Mouse (Mus musculus) right cerebral cortex, postnatal 25 days (tissue): ENCODE data around the gene Kcnk1.

ENCODE experiments used
- DNase-seq: peaks from one replicate; pipeline ENCODE4 v3.0.0; 2022

Gene Kcnk1

DNA sequence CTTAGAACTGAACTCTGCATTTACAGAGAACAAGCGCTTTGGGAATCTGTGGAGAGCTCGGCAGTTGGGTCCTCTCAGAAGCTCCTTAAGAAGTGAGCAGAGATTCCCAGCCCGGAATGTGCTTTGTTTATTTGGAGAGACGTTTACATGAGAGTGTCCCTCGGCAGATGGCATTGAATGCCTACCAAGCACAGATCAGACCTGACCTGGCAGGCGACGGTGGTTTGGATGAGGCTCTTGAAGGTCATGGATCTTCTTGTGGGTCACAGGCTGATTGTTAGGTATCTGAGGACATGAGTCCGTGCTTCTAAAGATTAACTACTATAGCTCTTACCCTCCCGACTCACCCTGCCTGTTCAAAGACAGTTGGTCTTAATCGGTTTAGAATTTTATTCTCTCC lies 67.9 kb downstream of the Kcnk1 start:
- DNase-seq, result no peak

DNA sequence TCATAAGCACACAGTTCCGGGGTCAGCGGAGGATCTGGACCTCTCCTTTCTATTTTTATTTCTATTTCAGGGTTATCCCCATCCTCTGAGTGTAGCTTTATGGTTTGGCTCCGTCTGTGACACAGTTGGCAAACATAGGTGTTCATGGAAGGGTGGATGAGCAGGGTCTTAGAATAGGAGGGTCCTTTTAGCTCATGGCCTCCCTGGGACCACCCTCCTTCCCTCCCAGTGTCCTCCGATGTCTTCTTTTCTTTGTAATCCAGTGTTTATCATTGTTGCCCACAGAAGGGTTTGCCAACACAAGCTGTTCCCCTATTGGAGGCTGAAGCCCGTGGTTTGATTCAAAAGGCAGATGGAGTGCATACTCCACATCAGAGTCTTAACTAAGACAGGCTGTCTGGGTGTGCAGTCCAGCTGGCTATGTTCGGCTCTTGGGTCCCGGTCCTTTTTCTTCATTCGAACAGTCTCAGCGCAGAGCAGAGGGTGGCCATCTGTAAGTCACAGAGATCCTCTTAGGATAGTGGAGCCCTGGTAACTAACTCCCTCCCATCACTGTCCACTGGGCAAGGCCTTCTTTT lies 69.0 kb downstream of the Kcnk1 start:
- no peak for DNase-seq

DNA sequence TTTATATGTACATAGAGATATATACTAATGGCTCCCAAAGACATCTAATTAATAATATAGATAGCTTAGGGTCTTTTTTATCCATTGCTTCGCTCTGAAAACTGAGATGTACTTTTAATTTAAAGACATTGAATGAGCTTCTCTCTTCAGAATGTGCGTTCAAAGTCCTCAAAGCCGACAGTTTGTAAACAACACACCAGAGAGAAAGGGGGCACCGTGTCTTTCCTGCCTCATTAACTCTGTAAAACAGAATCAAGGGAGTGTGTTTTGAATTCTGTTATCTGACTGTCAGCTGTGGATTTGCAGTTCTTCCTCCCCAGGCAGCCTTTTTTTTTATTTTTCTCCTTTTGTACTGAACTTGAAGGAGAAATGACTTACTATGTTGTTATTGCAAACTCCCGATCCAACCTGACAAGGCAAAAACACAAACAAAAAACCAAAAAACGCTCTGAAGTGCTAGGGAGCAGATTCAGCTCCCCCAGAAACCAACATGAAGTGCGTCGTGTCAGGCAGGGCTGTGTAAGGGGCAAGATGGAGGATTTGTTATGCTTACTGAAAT lies 69.7 kb downstream of the Kcnk1 start:
- no peak for DNase-seq

DNA sequence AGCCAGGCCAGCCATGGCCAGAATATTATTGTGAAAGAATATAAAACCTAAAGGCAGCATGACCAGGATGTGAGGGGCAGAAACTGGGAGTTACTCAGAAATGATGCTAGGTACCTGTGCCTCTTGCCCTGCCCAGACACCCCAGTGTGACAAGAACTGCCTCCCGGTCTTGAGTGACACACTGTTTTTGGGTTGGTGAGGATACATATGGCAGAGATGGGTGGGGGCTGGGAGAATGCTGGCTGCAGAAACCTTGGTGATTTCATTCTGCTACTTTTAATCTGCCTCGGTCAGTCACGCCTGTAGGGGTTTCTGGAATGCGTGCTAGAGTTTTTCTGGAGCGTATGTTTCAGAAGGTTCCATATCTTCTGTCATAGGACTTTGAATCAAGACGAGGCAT lies 72.3 kb downstream of the Kcnk1 start:
- DNase-seq, result no peak

DNA sequence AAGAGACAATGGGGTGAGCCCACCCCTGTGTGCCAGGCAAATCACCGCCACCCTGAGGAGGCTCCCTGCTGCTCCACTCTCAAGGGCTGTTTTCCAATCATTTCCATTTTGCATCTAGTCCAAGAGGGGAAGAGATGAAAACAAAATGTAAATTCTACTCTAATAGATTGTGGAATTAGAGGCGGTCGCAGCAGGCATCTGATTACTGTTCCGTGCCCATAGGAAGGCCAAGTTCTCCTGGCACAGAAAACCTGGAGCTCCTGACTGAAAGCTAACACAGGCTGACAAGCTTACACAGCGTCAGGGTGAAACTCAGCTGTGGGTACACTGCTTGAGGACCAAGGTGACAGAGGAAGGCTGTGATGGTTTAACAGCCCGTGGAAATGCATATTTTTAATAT lies 73.2 kb downstream of the Kcnk1 start:
- no peak for DNase-seq

DNA sequence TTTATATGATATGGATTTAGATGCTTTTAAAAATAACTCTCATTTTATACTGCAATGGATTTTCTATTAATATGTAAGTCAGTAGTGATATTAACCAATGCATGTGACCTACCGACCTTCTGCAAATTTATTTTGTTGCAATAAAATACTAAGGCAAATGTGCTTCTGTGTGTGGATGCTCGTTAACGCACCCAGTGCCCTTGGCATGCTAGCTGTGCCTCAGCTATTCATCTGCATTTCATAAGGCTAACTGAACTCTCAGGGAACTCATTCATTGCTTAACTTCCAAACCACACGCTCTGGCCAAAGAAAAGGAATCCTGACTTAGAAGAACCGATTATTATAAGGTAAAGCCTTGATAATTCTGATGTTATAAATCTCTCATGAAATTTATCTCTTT lies 77.7 kb downstream of the Kcnk1 start:
- no peak for DNase-seq

DNA sequence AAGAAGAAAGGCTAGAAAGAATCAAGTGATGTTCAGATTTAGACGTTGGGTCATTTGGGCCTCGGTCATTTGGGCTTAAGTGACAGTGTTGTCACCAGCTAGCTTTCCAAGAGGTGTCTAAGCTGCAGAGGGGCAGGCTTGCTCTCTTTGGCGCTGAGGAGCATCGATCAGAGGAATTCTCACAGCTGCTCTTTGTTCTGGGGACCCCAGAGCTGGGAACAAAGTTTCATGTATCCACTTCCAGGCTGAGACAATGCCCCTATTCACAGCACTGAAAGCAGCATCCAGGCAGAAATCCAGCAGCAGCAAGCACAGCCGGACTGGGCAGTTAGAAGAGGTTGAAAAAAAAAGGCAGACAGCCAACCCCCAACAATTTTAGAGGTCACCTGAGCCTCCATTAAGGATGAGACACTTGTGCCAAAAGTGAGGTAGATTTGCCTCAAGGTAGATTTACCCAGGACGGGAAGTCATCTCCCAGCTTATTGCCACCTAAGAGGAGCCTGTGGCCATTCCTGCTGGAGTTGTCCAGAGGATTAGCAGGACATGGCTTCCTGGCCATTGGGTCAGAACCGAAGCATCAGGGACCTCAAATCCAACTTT lies 78.3 kb downstream of the Kcnk1 start:
- no peak for DNase-seq

DNA sequence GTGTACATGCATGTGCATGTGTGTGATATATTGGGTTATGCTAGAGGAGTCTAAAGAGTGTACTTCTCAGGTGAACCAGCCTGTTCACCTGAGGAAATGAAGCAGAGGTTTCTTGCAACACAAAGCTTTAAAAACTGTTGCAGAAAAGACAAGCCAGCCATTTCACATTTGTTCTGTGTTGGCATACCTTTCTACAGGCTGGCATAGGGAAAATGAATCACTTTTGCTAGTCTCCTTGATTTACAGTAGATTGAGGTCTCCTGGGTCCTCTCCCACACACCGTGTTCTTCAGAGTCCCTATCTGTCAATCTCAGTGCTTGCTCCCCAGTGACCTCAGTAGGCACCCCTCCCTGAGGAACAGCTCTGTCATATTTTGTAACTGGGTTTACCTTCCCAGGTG lies 79.1 kb downstream of the Kcnk1 start:
- DNase-seq, result no peak

DNA sequence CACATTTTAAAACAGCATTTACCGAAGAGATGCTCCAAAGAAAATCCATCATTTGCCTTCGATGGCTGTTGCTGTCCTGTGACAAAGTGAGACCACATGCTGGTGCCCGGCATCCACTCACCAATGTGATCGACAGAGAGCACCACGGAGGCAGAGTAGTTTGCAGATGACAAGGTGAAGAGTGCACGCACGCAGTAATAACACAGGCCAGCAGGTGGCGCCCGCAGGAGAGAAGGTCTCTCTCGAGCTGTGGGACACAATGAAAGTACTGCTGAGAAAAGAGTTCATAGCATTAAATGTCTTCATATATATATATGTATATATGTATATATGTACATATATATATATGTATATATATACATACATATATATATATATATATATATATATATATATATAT lies 80.4 kb downstream of the Kcnk1 start:
- DNase-seq, result peak; percentile 58
